Mouse (Mus musculus) gastrocnemius, postnatal 14 days (tissue): ENCODE results near the gene Il3. TPM values are rescaled to one million over a fixed set of nuclear protein-coding genes. Genes with fewer than 3 reads are reported as not detected.
A peak's percentile ranks its signal among the peaks of the same experiment; 100 is the strongest.

Experiments
- DNase-seq: peaks from one replicate; pipeline ENCODE4 v3.0.0; 2021; ENCODE audit warnings: mixed read lengths
- intact Hi-C: fragments of 180-260 bp; cut with DNase I; formaldehyde crosslinking; loops from one replicate; pipeline ENCODE4 v1.15.1; 2025; ENCODE audit warnings: low total_unique reads
- total RNA-seq, 2 experiments: library from RNA; stranded (reverse); gene quantifications; 2 replicates each; pipeline ENCODE4 v1.2.3; 2021

Il3 gene
- total RNA-seq, 2 experiments from 2014 or later: not detected

GRCm38 (mm10) chr11:54293980-54294807 lies 27.1 kb upstream of the Il3 start:
- intact Hi-C loops: no loop called here
- DNase-seq: no peak

GRCm38 (mm10) chr11:54292163-54292562 lies 25.1 kb upstream of the Il3 start:
- no peak for DNase-seq

GRCm38 (mm10) chr11:54287821-54288453 lies 20.9 kb upstream of the Il3 start:
- no peak for DNase-seq
- intact Hi-C loops: no loop called here

More at GRCm38 (mm10) chr11:54292163-54292562, 25.1 kb upstream of the Il3 start:
- intact Hi-C loops: no loop called here

GRCm38 (mm10) chr11:54271437-54271949 lies 4.4 kb upstream of the Il3 start:
- intact Hi-C loops: no loop called here
- no peak for DNase-seq

GRCm38 (mm10) chr11:54269191-54269896 lies 2.3 kb upstream of the Il3 start:
- DNase-seq: no peak
- intact Hi-C loops: no loop called here

GRCm38 (mm10) chr11:54264542-54264941 lies 2.5 kb downstream of the Il3 start:
- intact Hi-C loops: no loop called here
- DNase-seq: peak; percentile 28

- no peak for DNase-seq
- intact Hi-C loops: no loop called here
Observed at GRCm38 (mm10) chr11:54263405-54264031, 3.6 kb downstream of the Il3 start.

GRCm38 (mm10) chr11:54256624-54257376 lies 10.3 kb downstream of the Il3 start:
- peak; percentile 80 for DNase-seq
- intact Hi-C loops: loop anchor here (2.0 to 10.0 kb wide), 2 partner anchors 114 to 162 kb away; no protein-coding TSS in a partner anchor

- intact Hi-C loops: loop anchor here (2.0 to 10.0 kb wide), 2 partner anchors 159 to 251 kb away; no protein-coding TSS in a partner anchor
- DNase-seq: no peak
Observed at GRCm38 (mm10) chr11:54254114-54254513, 13.0 kb downstream of the Il3 start.

GRCm38 (mm10) chr11:54250575-54250974 lies 16.5 kb downstream of the Il3 start:
- intact Hi-C loops: loop anchor here (10.0 kb wide), 1 partner anchor 156 kb away; no protein-coding TSS in a partner anchor

GRCm38 (mm10) chr11:54249748-54250147 lies 17.3 kb downstream of the Il3 start:
- intact Hi-C loops: loop anchor here (10.0 kb wide), 1 partner anchor 155 kb away; no protein-coding TSS in a partner anchor
- no peak for DNase-seq

More at GRCm38 (mm10) chr11:54250575-54250974, 16.5 kb downstream of the Il3 start:
- no peak for DNase-seq

- intact Hi-C loops: no loop called here
- DNase-seq: no peak
Observed at GRCm38 (mm10) chr11:54248940-54249717, 17.9 kb downstream of the Il3 start, which contains the start of gene Csf2. Csf2 (minus strand) TSS chr11:54249667.

- intact Hi-C loops: no loop called here
- no peak for DNase-seq
Observed at GRCm38 (mm10) chr11:54247251-54247950, 19.7 kb downstream of the Il3 start.

GRCm38 (mm10) chr11:54244465-54244864 lies 22.6 kb downstream of the Il3 start:
- no peak for DNase-seq
- intact Hi-C loops: no loop called here

- no peak for DNase-seq
- intact Hi-C loops: no loop called here
Observed at GRCm38 (mm10) chr11:54242494-54242893, 24.6 kb downstream of the Il3 start.

GRCm38 (mm10) chr11:54236939-54237338 lies 30.1 kb downstream of the Il3 start:
- intact Hi-C loops: no loop called here
- peak; percentile 64 for DNase-seq

GRCm38 (mm10) chr11:54227478-54227877 lies 39.6 kb downstream of the Il3 start:
- DNase-seq: no peak
- intact Hi-C loops: no loop called here
